Mouse (Mus musculus) olfactory bulb, adult 2 months (tissue): Measurements from ENCODE around the gene Slc2a5.

Source experiments
- CTCF ChIP-seq: fragments of 200-500 bp; IDR thresholded peaks from 2 replicates; pipeline ENCODE4 v1.5.1; 2012; ENCODE audit warnings: low read depth, mild to moderate bottlenecking, low read length, moderate library complexity; ENCODE audit not compliant: insufficient read depth
- POLR2A ChIP-seq: fragments of 200-500 bp; IDR thresholded peaks from 2 replicates; pipeline ENCODE4 v1.6.1; 2012; ENCODE audit warnings: mild to moderate bottlenecking, low read depth, low read length, moderate library complexity; ENCODE audit not compliant: insufficient read depth

DNA sequence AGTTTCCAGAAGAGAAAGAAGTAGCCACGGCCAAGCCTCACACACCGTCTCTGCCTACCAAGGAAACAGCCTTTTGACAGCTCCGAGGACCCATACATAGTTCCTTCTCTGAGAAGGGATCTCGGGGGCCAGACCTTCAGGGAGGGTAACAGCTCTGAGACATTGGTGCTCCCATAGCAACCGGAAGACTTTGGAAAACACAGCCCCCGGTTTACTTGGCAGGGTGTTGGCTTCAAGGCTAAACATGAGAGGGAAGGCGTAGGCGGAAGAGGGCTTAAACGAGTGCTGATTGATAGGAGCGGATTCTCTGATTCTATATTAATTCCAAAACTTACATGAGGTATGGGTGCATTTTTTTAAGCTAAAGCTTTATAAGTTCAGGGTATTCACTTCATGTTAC, 49.3 kb downstream of the Slc2a5 start:
- TF ChIP-seq CTCF (no peak), POLR2A (no peak)
